ENCODE assay signal across 8 mouse cellular contexts in genomic region chr15:30172391-30173281, GRCm38 (mm10). TPM values are rescaled to one million over a fixed set of nuclear protein-coding genes. Genes with fewer than 3 reads are reported as not detected.
DNase-seq lines count a peak whose midpoint lies in the region; ATAC-seq and TF ChIP-seq lines count a peak whose summit lies in the region.

Gene Ctnnd2 (plus strand): TSS chr15:30172593.

- no peaks in the 10 kb centered on the region; the same call in 1 of the 2 replicates for H3K4me1 ChIP-seq in cortical plate, adult 2 months (ENCODE audit: control insufficient read depth, insufficient read depth, low read length)
- peaks cover 8% of the 10 kb centered on the region for H3K4me1 ChIP-seq in heart, embryonic 12.5 days (replicated peaks)
- peaks cover 10% of the 10 kb centered on the region; the same call in 1 of the 2 replicates for H3K4me1 ChIP-seq in kidney, postnatal 0 days (replicated peaks; ENCODE audit: insufficient read depth, low read length)

- peak within 1 kb of the TSS; percentile 94 for H3K27ac ChIP-seq in cortical plate, adult 2 months (ENCODE audit: insufficient read depth, low read length)
- no peak within 1 kb of the TSS for H3K27ac ChIP-seq in heart, embryonic 12.5 days (ENCODE audit: poor library complexity, severe bottlenecking)
- no peak within 1 kb of the TSS for H3K27ac ChIP-seq in kidney, postnatal 0 days

- no peaks in the 10 kb centered on the region for H3K36me3 ChIP-seq in heart, embryonic 12.5 days
- H3K36me3 ChIP-seq in kidney, postnatal 0 days (ENCODE audit: insufficient read depth, low read length) = no peaks in the 10 kb centered on the region

- peak within 1 kb of the TSS; percentile 99 for H3K4me2 ChIP-seq in heart, embryonic 12.5 days
- H3K4me2 ChIP-seq in kidney, postnatal 0 days (ENCODE audit: low read length) = peak within 1 kb of the TSS; percentile 90

- TF ChIP-seq POLR2A in cortical plate, adult 2 months (IDR thresholded peaks at IDR 0.05; ENCODE audit: extremely low read depth, insufficient read depth, low read length) = no peak; the same call in 1 of the 2 replicates

- peaks cover 34% of the 10 kb centered on the region for H3K27me3 ChIP-seq in heart, embryonic 12.5 days (replicated peaks)
- H3K27me3 ChIP-seq in kidney, postnatal 0 days (ENCODE audit: insufficient read depth, low read length) = peaks cover 35% of the 10 kb centered on the region

- H3K9ac ChIP-seq in heart, embryonic 12.5 days = peak within 1 kb of the TSS; percentile 43
- 0 out of 2 replicates have a peak within 1 kb of the TSS, but pooled peaks have one; percentile 23 for H3K9ac ChIP-seq in kidney, postnatal 0 days (ENCODE audit: low read depth, low read length)

- TF ChIP-seq CTCF in cortical plate, adult 2 months (IDR thresholded peaks at IDR 0.05; ENCODE audit: extremely low read depth, insufficient read depth, low read length) = no peak
- TF ChIP-seq CTCF in kidney, postnatal 0 days (IDR thresholded peaks at IDR 0.05; ENCODE audit: low read depth) = no peak

- no peaks in the 10 kb centered on the region for H3K9me3 ChIP-seq in heart, embryonic 12.5 days (replicated peaks)
- no peaks in the 10 kb centered on the region for H3K9me3 ChIP-seq in kidney, postnatal 0 days (replicated peaks; ENCODE audit: low read length)

- 11% methylated on average over 132 of the region's 136 CpGs for WGBS in heart, embryonic 12.5 days
- under 1% methylated on average over 96 of the region's 136 CpGs for WGBS in kidney, postnatal 0 days

- intact Hi-C loops in gastrocnemius, postnatal 14 days (cut with DNase I; ENCODE audit: low total_unique reads) = no loop called here

- peak; percentile 79 for ATAC-seq in heart, embryonic 12.5 days (ENCODE audit: insufficient number of reproducible peaks, low FRiP score)
- peak; percentile 82 for ATAC-seq in kidney, postnatal 0 days (replicated peaks; ENCODE audit: low FRiP score, low read depth)

- DNase-seq in gastrocnemius, postnatal 14 days = peak; percentile 12
- DNase-seq in gastrocnemius, adult 8-10 months (ENCODE audit: low spot score in 2 of 2) = no peak
- peak; percentile 58 for DNase-seq in kidney, postnatal 0 days (ENCODE audit: low spot score)
- peak; percentile 37 for DNase-seq in liver
- DNase-seq in neural tube, embryonic 10.5 days (ENCODE audit: extremely low spot score, low spot score) = peak; percentile 84
- DNase-seq in thymus, postnatal 14 days = peak; percentile 7

- H3K4me3 ChIP-seq in cortical plate, adult 2 months (ENCODE audit: insufficient read depth, low read length) = peak within 1 kb of the TSS; percentile 79
- H3K4me3 ChIP-seq in heart, embryonic 12.5 days = peak within 1 kb of the TSS; percentile 59
- H3K4me3 ChIP-seq in kidney, postnatal 0 days (replicated peaks; ENCODE audit: low read depth, low read length) = peak within 1 kb of the TSS; percentile 61

RNA-seq across cellular contexts. Expression of gene Ctnnd2, which starts in this region (rescaled TPM):
- under 1 TPM in 1 of 2 experiments, not detected in 1; 0.16 TPM for total RNA-seq in gastrocnemius, postnatal 14 days (2021)
- total RNA-seq in gastrocnemius, adult 8-10 months (2022) = not detected
- 133 and 146 TPM in 2 replicates for polyA plus RNA-seq in cortical plate, adult 2 months (2012; rRNA removed)
- 1.4 and 1.6 TPM in 2 replicates for polyA plus RNA-seq in heart, embryonic 12.5 days (2016; fragmentation: Nextera tagmentation; extraction: Ambion mirVana)
- 2.0 and 2.8 TPM in 2 replicates for polyA plus RNA-seq in kidney, postnatal 0 days (2015; fragmentation: Nextera tagmentation; extraction: Ambion mirVana)

Comparison
In these comparisons a context has a peak if more than half of its experiments do, and no peak if none do; other contexts are left out.
1. RNA of gene Ctnnd2 (polyA plus RNA-seq): 133 to 146 TPM in cortical plate, adult 2 months; 2.0 to 2.8 TPM in kidney, postnatal 0 days and 1.4 to 1.6 TPM in heart, embryonic 12.5 days; every median in the first group is over 10 times any median in the second.
2. Peak in DNase-seq in gastrocnemius, postnatal 14 days; RNA of the gene not detected or under 1 TPM.
3. DNase-seq: peak in kidney, postnatal 0 days (single experiment), liver (single experiment), neural tube, embryonic 10.5 days (single experiment) and thymus, postnatal 14 days (single experiment); none in gastrocnemius, adult 8-10 months (0 of 2).
4. Peak in every context shown above with its lines, with median percentiles within 50 percentile points of each other: H3K4me3 ChIP-seq.